Comparison of ENCODE assay signal across 8 mouse cellular contexts in genomic region chr17:26243471-26244100, GRCm38 (mm10). TPM values are rescaled to one million over a fixed set of nuclear protein-coding genes. Genes with fewer than 3 reads are reported as not detected.
DNase-seq lines count a peak whose midpoint lies in the region; ATAC-seq lines count a peak whose summit lies in the region.

No protein-coding gene starts in this region.

- peak; percentile 62 for ATAC-seq in erythroid progenitor cell, adult 5-6 weeks (replicated peaks; ENCODE audit: low FRiP score, poor library complexity, severe bottlenecking)
- peak; percentile 61 to 76 for ATAC-seq in hematopoietic stem cell, adult 5-6 weeks (replicated peaks in 1 of 2; ENCODE audit: insufficient read depth in 1 of 2, low FRiP score in 2 of 2, low TSS enrichment in 1 of 2, low read depth in 1 of 2, poor library complexity in 2 of 2, severe bottlenecking in 2 of 2)
- ATAC-seq in limb, embryonic 15.5 days (ENCODE audit: insufficient number of reproducible peaks, low FRiP score, low TSS enrichment, low read depth) = peak; percentile 80
- ATAC-seq in midbrain, embryonic 15.5 days (replicated peaks) = peak; percentile 87

- peak; percentile 73 for DNase-seq in embryo, embryonic 10.5 days (ENCODE audit: low spot score)
- no peak for DNase-seq in embryo, embryonic 9.5 days (ENCODE audit: extremely low spot score)
- DNase-seq in T-cell, adult 2 months (ENCODE audit: low spot score) = peak; percentile 72
- peak; percentile 82 for DNase-seq in testis, postnatal 10 days (ENCODE audit: low spot score)

- peak overlapping the region; percentile 74 for H3K4me2 ChIP-seq in limb, embryonic 15.5 days
- peak overlapping the region; percentile 77 for H3K4me2 ChIP-seq in midbrain, embryonic 15.5 days

- no peaks in the 10 kb centered on the region for H3K36me3 ChIP-seq in limb, embryonic 15.5 days
- no peaks in the 10 kb centered on the region for H3K36me3 ChIP-seq in midbrain, embryonic 15.5 days (replicated peaks)

- H3K9me3 ChIP-seq in limb, embryonic 15.5 days = no peaks in the 10 kb centered on the region
- H3K9me3 ChIP-seq in midbrain, embryonic 15.5 days = no peaks in the 10 kb centered on the region

- H3K27me3 ChIP-seq in limb, embryonic 15.5 days = no peaks in the 10 kb centered on the region
- H3K27me3 ChIP-seq in midbrain, embryonic 15.5 days (replicated peaks) = no peaks in the 10 kb centered on the region

- peak overlapping the region; percentile 83 for H3K27ac ChIP-seq in limb, embryonic 15.5 days
- peak overlapping the region; percentile 83 for H3K27ac ChIP-seq in midbrain, embryonic 15.5 days

- H3K9ac ChIP-seq in limb, embryonic 15.5 days = peak overlapping the region; percentile 74
- peak overlapping the region; percentile 75 for H3K9ac ChIP-seq in midbrain, embryonic 15.5 days

- WGBS in limb, embryonic 15.5 days = under 1% methylated on average over 32 of the region's 32 CpGs
- whole genome bisulfite sequencing in midbrain, embryonic 15.5 days = under 1% methylated on average over 32 of the region's 32 CpGs

- H3K4me1 ChIP-seq in limb, embryonic 15.5 days = peaks cover 12% of the 10 kb centered on the region
- H3K4me1 ChIP-seq in midbrain, embryonic 15.5 days = peaks cover 11% of the 10 kb centered on the region

- H3K4me3 ChIP-seq in limb, embryonic 15.5 days = peak overlapping the region; percentile 79
- H3K4me3 ChIP-seq in midbrain, embryonic 15.5 days = peak overlapping the region; percentile 77

RNA-seq across cellular contexts. Expression of gene Fam234a, which starts 0.5 kb away (rescaled TPM):
- 0.72 and 3.8 TPM in 2 replicates for total RNA-seq in erythroid progenitor cell, adult 5-6 weeks (2015; ENCODE audit: low replicate concordance)
- total RNA-seq in erythroid progenitor cell, adult 5-6 weeks (2017; ENCODE audit: low replicate concordance) = 1.8 and 6.0 TPM in 2 replicates
- total RNA-seq in hematopoietic stem cell, adult 5-6 weeks (2017) = 9.1 and 9.5 TPM in 2 replicates
- polyA plus RNA-seq in limb, embryonic 15.5 days (2015; fragmentation: Nextera tagmentation; extraction: Ambion mirVana) = 60.6 and 64.2 TPM in 2 replicates
- polyA plus RNA-seq in midbrain, embryonic 15.5 days (2015; fragmentation: Nextera tagmentation; extraction: Ambion mirVana) = 31.7 and 33.8 TPM in 2 replicates

RNA-seq across cellular contexts. Expression of gene Luc7l, which starts 9.1 kb away (rescaled TPM):
- 16.3 and 27.4 TPM in 2 replicates for total RNA-seq in erythroid progenitor cell, adult 5-6 weeks (2015; ENCODE audit: low replicate concordance)
- 45.1 and 70.6 TPM in 2 replicates for total RNA-seq in erythroid progenitor cell, adult 5-6 weeks (2017; ENCODE audit: low replicate concordance)
- total RNA-seq in hematopoietic stem cell, adult 5-6 weeks (2017) = 125 and 155 TPM in 2 replicates
- 96.4 and 102 TPM in 2 replicates for polyA plus RNA-seq in limb, embryonic 15.5 days (2015; fragmentation: Nextera tagmentation; extraction: Ambion mirVana)
- 117 and 123 TPM in 2 replicates for polyA plus RNA-seq in midbrain, embryonic 15.5 days (2015; fragmentation: Nextera tagmentation; extraction: Ambion mirVana)

RNA-seq across cellular contexts. Expression of gene Arhgdig, which starts 36.0 kb away (rescaled TPM):
- 3.2 TPM in 1 of 2 replicates, not detected in the other for total RNA-seq in erythroid progenitor cell, adult 5-6 weeks (2015; ENCODE audit: low replicate concordance)
- total RNA-seq in erythroid progenitor cell, adult 5-6 weeks (2017; ENCODE audit: low replicate concordance) = not detected in 2 replicates
- not detected in 2 replicates for total RNA-seq in hematopoietic stem cell, adult 5-6 weeks (2017)
- 6.5 and 7.7 TPM in 2 replicates for polyA plus RNA-seq in limb, embryonic 15.5 days (2015; fragmentation: Nextera tagmentation; extraction: Ambion mirVana)
- 124 and 125 TPM in 2 replicates for polyA plus RNA-seq in midbrain, embryonic 15.5 days (2015; fragmentation: Nextera tagmentation; extraction: Ambion mirVana)

RNA-seq across cellular contexts. Expression of gene Rgs11, which starts 40.8 kb away (rescaled TPM):
- total RNA-seq in erythroid progenitor cell, adult 5-6 weeks (2015; ENCODE audit: low replicate concordance) = not detected in 2 replicates
- total RNA-seq in erythroid progenitor cell, adult 5-6 weeks (2017; ENCODE audit: low replicate concordance) = not detected in 2 replicates
- 0.89 and 1.9 TPM in 2 replicates for total RNA-seq in hematopoietic stem cell, adult 5-6 weeks (2017)
- polyA plus RNA-seq in limb, embryonic 15.5 days (2015; fragmentation: Nextera tagmentation; extraction: Ambion mirVana) = 8.7 and 9.6 TPM in 2 replicates
- polyA plus RNA-seq in midbrain, embryonic 15.5 days (2015; fragmentation: Nextera tagmentation; extraction: Ambion mirVana) = 7.6 and 8.3 TPM in 2 replicates

RNA-seq across cellular contexts. Expression of gene Pdia2, which starts 44.7 kb away (rescaled TPM):
- total RNA-seq in erythroid progenitor cell, adult 5-6 weeks (2015; ENCODE audit: low replicate concordance) = 4.7 and 13.4 TPM in 2 replicates
- 4.1 and 24.4 TPM in 2 replicates for total RNA-seq in erythroid progenitor cell, adult 5-6 weeks (2017; ENCODE audit: low replicate concordance)
- 0.13 and 0.15 TPM in 2 replicates for total RNA-seq in hematopoietic stem cell, adult 5-6 weeks (2017)
- 0.40 TPM in 2 replicates for polyA plus RNA-seq in limb, embryonic 15.5 days (2015; fragmentation: Nextera tagmentation; extraction: Ambion mirVana)
- 0.13 and 0.38 TPM in 2 replicates for polyA plus RNA-seq in midbrain, embryonic 15.5 days (2015; fragmentation: Nextera tagmentation; extraction: Ambion mirVana)
